Mouse (Mus musculus): ENCODE data around the gene Esp34. TPM values are rescaled to one million over a fixed set of nuclear protein-coding genes. Genes with fewer than 3 reads are reported as not detected.

Esp34 gene
- not detected in 4 replicates for total RNA-seq (2023)

DNA sequence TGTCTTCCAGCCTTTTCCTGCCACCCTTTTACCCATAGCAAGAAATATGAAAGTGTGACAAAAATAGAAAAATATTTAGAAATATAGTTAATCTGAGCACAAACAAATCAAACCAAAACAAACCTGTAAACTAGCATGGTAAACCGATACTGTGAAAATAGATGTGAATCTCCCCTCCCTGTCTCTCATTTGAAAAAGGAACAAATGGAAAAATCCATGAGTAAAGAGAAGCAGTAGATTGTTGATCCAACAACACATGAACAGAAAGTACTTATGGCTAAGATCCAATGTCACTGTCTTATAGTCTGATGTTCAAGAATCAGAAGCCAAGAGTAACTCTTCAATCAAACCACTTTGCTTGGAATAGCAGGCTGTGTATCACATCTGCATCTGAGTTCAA lies at the start of gene Esp34:
Esp34 (plus strand) TSS at position 301 of the 400 bp plus-strand sequence.

Other genes starting within 250 kb of the Esp34 start
- gene Olfr137, start 246.6 kb upstream of the Esp34 start, total RNA-seq (2023) = not detected in 4 replicates
- not detected in 4 replicates for gene Olfr136, start 224.4 kb upstream of the Esp34 start, total RNA-seq (2023)
- gene Esp36, start 134.0 kb upstream of the Esp34 start, total RNA-seq (2023) = not detected in 4 replicates
- gene Esp31, start 85.3 kb downstream of the Esp34 start, total RNA-seq (2023) = not detected in 4 replicates